Mouse (Mus musculus) embryonic facial prominence, embryonic 13.5 days (tissue): ENCODE measurements around the gene Slc13a4. TPM values are rescaled to one million over a fixed set of nuclear protein-coding genes. Genes with fewer than 3 reads are reported as not detected.

Experiments
- ATAC-seq: fragments of 200-750 bp; cut with Nextera tagmentation; 2 replicates; pipeline ENCODE4 v1.8.0; 2017; ENCODE audit warnings: low read depth; ENCODE audit not compliant: insufficient number of reproducible peaks, insufficient read depth, low FRiP score, low TSS enrichment
- H3K27ac ChIP-seq: fragments of 300-500 bp; sonication (generic); 2 replicates; pipeline ENCODE4 v1.5.1; 2015; ENCODE audit warnings: moderate library complexity, mild to moderate bottlenecking, inconsistent platforms
- H3K27me3 ChIP-seq: fragments of 300-500 bp; sonication (generic); 2 replicates; pipeline ENCODE4 v1.6.1; 2015; ENCODE audit warnings: mild to moderate bottlenecking, inconsistent platforms
- H3K36me3 ChIP-seq: fragments of 300-500 bp; sonication (generic); 2 replicates; pipeline ENCODE4 v1.6.1; 2015; ENCODE audit warnings: mild to moderate bottlenecking, inconsistent platforms
- H3K4me1 ChIP-seq: fragments of 300-500 bp; sonication (generic); 2 replicates; pipeline ENCODE4 v1.6.1; 2015; ENCODE audit warnings: inconsistent platforms
- H3K4me2 ChIP-seq: fragments of 300-500 bp; sonication (generic); 2 replicates; pipeline ENCODE4 v1.6.1; 2015; ENCODE audit warnings: moderate library complexity, mild to moderate bottlenecking, inconsistent platforms
- H3K4me3 ChIP-seq: fragments of 300-500 bp; sonication (generic); 2 replicates; pipeline ENCODE4 v1.5.1; 2015; ENCODE audit warnings: mild to moderate bottlenecking, inconsistent platforms
- H3K9ac ChIP-seq: fragments of 300-500 bp; sonication (generic); 2 replicates; pipeline ENCODE4 v1.6.1; 2015; ENCODE audit warnings: mild to moderate bottlenecking, inconsistent platforms
- H3K9me3 ChIP-seq: fragments of 300-500 bp; sonication (generic); 2 replicates; pipeline ENCODE4 v1.6.1; 2016; ENCODE audit warnings: inconsistent platforms
- whole genome bisulfite sequencing: fragments of 180-500 bp; shearing (Covaris S2); methylation state at CpG from one replicate; pipeline ENCODE4 v1.1.7; 2015; ENCODE audit warnings: mixed read lengths; 5-methylcytosine and 5-hydroxymethylcytosine counted together
- polyA plus RNA-seq: library from polyadenylated mRNA; unstranded; fragments of >200 nt; fragmentation: Nextera tagmentation; extraction: Ambion mirVana; gene quantifications from 2 replicates; pipeline ENCODE4 v1.2.1, GENCODE M21; 2015

Gene Slc13a4
- polyA plus RNA-seq, 1 experiment from 2014 or later: 0.58 TPM

- no peaks in the 10 kb centered on the region for H3K9me3 ChIP-seq
- ATAC-seq: no peak
- H3K4me3 ChIP-seq: no peak overlapping the region
- H3K27me3 ChIP-seq: no peaks in the 10 kb centered on the region
- 38% methylated on average over 3 of the region's 3 CpGs for WGBS
- no peaks in the 10 kb centered on the region for H3K36me3 ChIP-seq
- no peak overlapping the region for H3K27ac ChIP-seq
- peaks cover 6% of the 10 kb centered on the region; the same call in 1 of the 2 replicates for H3K4me1 ChIP-seq
- no peak overlapping the region for H3K4me2 ChIP-seq
- H3K9ac ChIP-seq: no peak overlapping the region
Measured at GRCm38 (mm10) chr6:35333632-35334031, 25.7 kb upstream of the Slc13a4 start.

DNA sequence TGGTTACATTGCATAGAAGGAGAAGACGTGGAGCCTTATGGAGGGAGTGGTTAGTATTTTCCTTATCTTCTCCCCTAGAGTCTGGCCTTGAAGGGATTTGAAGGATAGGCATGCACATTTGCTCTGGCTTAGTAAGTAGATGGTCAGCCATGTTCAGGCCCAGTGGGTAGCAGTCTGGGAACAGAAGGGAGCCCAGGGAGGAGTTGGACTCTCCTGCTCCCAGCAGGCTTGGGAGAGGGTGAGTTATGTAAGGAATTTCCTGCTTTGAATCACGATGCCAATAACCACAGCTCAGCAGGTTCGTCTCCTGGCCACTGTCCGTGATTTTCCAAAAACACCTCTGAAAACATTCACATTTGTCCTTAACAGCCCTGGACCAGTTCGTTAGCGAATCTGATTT, 22.9 kb upstream of the Slc13a4 start:
- peaks cover 22% of the 10 kb centered on the region for H3K4me1 ChIP-seq
- H3K9me3 ChIP-seq: no peaks in the 10 kb centered on the region
- no peak overlapping the region for H3K27ac ChIP-seq
- no peak overlapping the region for H3K4me2 ChIP-seq
- 49% methylated on average over 6 of the region's 6 CpGs for WGBS
- H3K36me3 ChIP-seq: no peaks in the 10 kb centered on the region
- ATAC-seq: no peak
- no peaks in the 10 kb centered on the region for H3K27me3 ChIP-seq
- no peak overlapping the region for H3K4me3 ChIP-seq
- H3K9ac ChIP-seq: no peak overlapping the region

GRCm38 (mm10) chr6:35329956-35330355, 22.0 kb upstream of the Slc13a4 start:
- Histone ChIP-seq H3K4me2 (no peak overlapping the region), H3K9me3 (no peaks in the 10 kb centered on the region), H3K27ac (no peak overlapping the region), H3K27me3 (no peaks in the 10 kb centered on the region), H3K9ac (no peak overlapping the region), H3K36me3 (no peaks in the 10 kb centered on the region), H3K4me3 (no peak overlapping the region), H3K4me1 (peaks cover 29% of the 10 kb centered on the region)
- WGBS: 93% methylated on average over 12 of the region's 12 CpGs
- no peak for ATAC-seq

DNA sequence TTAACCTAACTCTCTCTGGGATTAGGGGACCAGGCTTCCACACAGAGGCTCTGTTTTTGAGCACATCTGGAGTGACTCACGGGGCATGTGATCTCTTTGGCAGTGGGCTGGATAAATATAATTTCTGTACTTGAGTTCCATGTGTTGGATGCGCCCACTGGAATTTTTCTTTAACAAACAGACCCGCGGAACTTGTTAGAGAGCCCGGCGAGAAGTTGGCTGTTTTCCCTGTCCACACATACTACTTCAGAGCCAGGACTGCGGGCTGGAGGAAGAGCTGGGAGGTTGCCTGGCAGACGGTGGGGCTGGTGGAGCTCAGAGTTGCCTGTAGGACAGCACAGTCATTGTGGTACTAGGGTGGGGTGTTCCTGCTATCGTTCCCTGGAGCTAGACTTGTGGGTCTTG, 18.2 kb upstream of the Slc13a4 start, which contains the start of gene Fam180a:
Gene Fam180a, minus strand, starts transcription at position 31 of the 405 bp plus-strand sequence.
- no peaks in the 10 kb centered on the region for H3K36me3 ChIP-seq
- H3K27me3 ChIP-seq: no peaks in the 10 kb centered on the region
- H3K27ac ChIP-seq: peak within 1 kb of the TSS; percentile 73
- H3K4me2 ChIP-seq: peak within 1 kb of the TSS; percentile 11; the same call in 1 of the 2 replicates
- no peaks in the 10 kb centered on the region for H3K9me3 ChIP-seq
- 30% methylated on average over 9 of the region's 9 CpGs for WGBS
- ATAC-seq: peak; percentile 65; the same call in 1 of the 2 replicates
- no peak within 1 kb of the TSS for H3K4me3 ChIP-seq
- peaks cover 34% of the 10 kb centered on the region for H3K4me1 ChIP-seq
- no peak within 1 kb of the TSS for H3K9ac ChIP-seq

DNA sequence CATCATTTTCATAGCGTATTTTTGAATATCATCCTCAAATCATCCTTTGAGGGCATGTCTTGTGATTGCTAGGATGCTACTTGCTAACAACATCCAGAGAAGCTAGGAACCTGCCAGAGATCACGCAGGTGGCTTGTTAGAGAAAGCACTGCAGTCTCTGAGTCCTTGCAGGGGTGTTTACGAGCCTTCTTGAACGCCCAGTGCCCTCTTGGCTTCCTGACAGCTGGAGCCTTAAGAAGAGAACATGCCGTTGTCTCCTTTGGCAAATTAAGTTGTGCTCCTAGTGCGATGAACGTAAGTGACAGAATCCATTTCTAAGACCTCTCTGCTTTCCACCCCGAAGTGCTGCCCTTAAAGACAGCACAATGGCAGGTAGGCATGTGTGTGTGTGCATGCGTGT, 16.4 kb upstream of the Slc13a4 start:
- H3K4me2 ChIP-seq: no peak overlapping the region
- H3K9me3 ChIP-seq: no peaks in the 10 kb centered on the region
- H3K36me3 ChIP-seq: no peaks in the 10 kb centered on the region
- no peak overlapping the region for H3K4me3 ChIP-seq
- H3K9ac ChIP-seq: no peak overlapping the region
- WGBS: 82% methylated on average over 9 of the region's 9 CpGs
- no peak overlapping the region for H3K27ac ChIP-seq
- no peaks in the 10 kb centered on the region for H3K27me3 ChIP-seq
- peaks cover 27% of the 10 kb centered on the region for H3K4me1 ChIP-seq
- ATAC-seq: no peak

- Histone ChIP-seq H3K4me1 (peaks cover 27% of the 10 kb centered on the region), H3K9ac (no peak overlapping the region), H3K4me2 (no peak overlapping the region), H3K4me3 (no peak overlapping the region), H3K27ac (no peak overlapping the region), H3K9me3 (no peaks in the 10 kb centered on the region), H3K36me3 (no peaks in the 10 kb centered on the region), H3K27me3 (no peaks in the 10 kb centered on the region)
- no peak for ATAC-seq
- 59% methylated on average over 1 of the region's 1 CpGs for WGBS
Measured at GRCm38 (mm10) chr6:35323046-35323445, 15.1 kb upstream of the Slc13a4 start.

DNA sequence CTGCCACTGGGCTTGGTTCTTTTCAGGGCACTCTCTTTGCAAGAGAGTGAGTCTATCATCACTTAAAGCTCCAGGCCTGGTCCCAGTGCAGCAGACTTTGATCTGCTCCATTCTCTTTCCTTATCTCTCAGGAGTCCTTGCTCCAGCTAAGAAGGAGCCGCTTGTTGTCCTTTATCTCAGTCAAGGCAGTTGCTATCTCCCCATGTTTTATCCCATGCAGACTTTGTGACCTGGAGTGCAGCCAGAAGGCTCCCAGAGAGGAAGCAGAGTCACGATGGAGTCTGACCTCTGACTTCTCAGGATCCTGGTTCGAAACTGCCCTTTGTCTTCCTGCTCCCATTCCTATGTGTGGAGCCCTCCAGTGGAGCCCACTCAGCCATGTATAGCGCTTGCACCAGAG, 13.2 kb upstream of the Slc13a4 start:
- no peaks in the 10 kb centered on the region for H3K27me3 ChIP-seq
- no peak for ATAC-seq
- H3K4me1 ChIP-seq: peaks cover 15% of the 10 kb centered on the region
- 76% methylated on average over 4 of the region's 4 CpGs for WGBS
- H3K36me3 ChIP-seq: no peaks in the 10 kb centered on the region
- no peaks in the 10 kb centered on the region for H3K9me3 ChIP-seq
- no peak overlapping the region for H3K4me2 ChIP-seq
- H3K27ac ChIP-seq: no peak overlapping the region
- no peak overlapping the region for H3K9ac ChIP-seq
- no peak overlapping the region for H3K4me3 ChIP-seq

DNA sequence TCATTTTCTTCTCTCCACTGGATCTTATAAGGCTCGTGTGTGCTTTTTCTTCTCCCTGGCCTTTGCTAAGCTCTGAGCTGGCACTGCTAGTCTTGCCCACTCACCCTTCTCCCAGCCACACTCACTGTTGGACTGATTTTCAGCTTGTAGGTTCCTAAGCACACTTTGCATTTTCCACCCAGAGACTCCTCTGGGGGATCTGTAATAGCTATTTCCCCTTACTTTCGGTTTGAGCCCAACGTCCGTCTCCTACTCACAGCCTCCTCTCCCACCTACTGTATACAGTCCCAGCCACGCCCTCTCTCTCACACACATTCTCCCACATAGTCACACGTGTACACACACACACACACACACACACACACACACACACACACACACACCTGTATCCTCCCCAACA, 11.9 kb upstream of the Slc13a4 start:
- 74% methylated on average over 6 of the region's 6 CpGs for WGBS
- no peaks in the 10 kb centered on the region for H3K36me3 ChIP-seq
- H3K27ac ChIP-seq: no peak overlapping the region
- H3K27me3 ChIP-seq: no peaks in the 10 kb centered on the region
- no peak for ATAC-seq
- H3K9ac ChIP-seq: no peak overlapping the region
- H3K4me3 ChIP-seq: no peak overlapping the region
- peaks cover 4% of the 10 kb centered on the region; the same call in 1 of the 2 replicates for H3K4me1 ChIP-seq
- H3K9me3 ChIP-seq: no peaks in the 10 kb centered on the region
- no peak overlapping the region for H3K4me2 ChIP-seq

GRCm38 (mm10) chr6:35313520-35313919, 5.6 kb upstream of the Slc13a4 start:
- H3K4me1 ChIP-seq: no peaks in the 10 kb centered on the region
- H3K4me2 ChIP-seq: no peak overlapping the region
- H3K27me3 ChIP-seq: no peaks in the 10 kb centered on the region
- no peaks in the 10 kb centered on the region for H3K36me3 ChIP-seq
- H3K9me3 ChIP-seq: no peaks in the 10 kb centered on the region
- H3K4me3 ChIP-seq: no peak overlapping the region
- ATAC-seq: no peak
- H3K27ac ChIP-seq: no peak overlapping the region
- no peak overlapping the region for H3K9ac ChIP-seq
- 90% methylated on average over 8 of the region's 8 CpGs for WGBS

DNA sequence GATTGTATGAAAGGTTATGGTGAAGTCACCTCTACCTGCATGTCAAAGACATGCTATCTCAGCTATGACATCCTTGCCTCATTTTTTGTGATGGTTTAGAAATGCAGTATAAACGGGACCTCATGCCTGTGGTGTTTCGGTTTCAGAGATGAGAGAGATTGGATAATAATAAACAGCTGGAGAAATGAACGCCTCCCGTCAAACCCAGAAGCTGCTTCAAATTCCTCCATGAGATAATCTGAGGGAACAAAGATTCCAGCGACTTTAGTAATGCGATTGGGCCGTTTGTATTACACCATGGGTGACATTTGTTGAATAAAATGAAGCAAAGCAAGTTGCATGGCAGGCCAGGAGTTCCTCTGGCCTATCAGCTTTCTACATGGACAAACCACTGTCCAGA, 1.5 kb upstream of the Slc13a4 start:
- no peaks in the 10 kb centered on the region for H3K9me3 ChIP-seq
- no peak for ATAC-seq
- no peak overlapping the region for H3K4me2 ChIP-seq
- no peak overlapping the region for H3K27ac ChIP-seq
- no peaks in the 10 kb centered on the region for H3K27me3 ChIP-seq
- H3K4me1 ChIP-seq: no peaks in the 10 kb centered on the region
- H3K36me3 ChIP-seq: no peaks in the 10 kb centered on the region
- WGBS: 23% methylated on average over 7 of the region's 7 CpGs
- no peak overlapping the region for H3K9ac ChIP-seq
- no peak overlapping the region for H3K4me3 ChIP-seq

- H3K27ac ChIP-seq: no peak overlapping the region
- no peaks in the 10 kb centered on the region for H3K27me3 ChIP-seq
- no peak overlapping the region for H3K4me2 ChIP-seq
- H3K9ac ChIP-seq: no peak overlapping the region
- no peak overlapping the region for H3K4me3 ChIP-seq
- H3K9me3 ChIP-seq: no peaks in the 10 kb centered on the region
- no peaks in the 10 kb centered on the region for H3K4me1 ChIP-seq
- no peaks in the 10 kb centered on the region for H3K36me3 ChIP-seq
- no peak for ATAC-seq
- 78% methylated on average over 13 of the region's 13 CpGs for WGBS
Measured at GRCm38 (mm10) chr6:35307136-35307535, 795 bp downstream of the Slc13a4 start.

GRCm38 (mm10) chr6:35303355-35303900, 4.5 kb downstream of the Slc13a4 start:
- Histone ChIP-seq H3K4me3 (no peak overlapping the region), H3K27me3 (no peaks in the 10 kb centered on the region), H3K9me3 (no peaks in the 10 kb centered on the region), H3K36me3 (no peaks in the 10 kb centered on the region), H3K27ac (no peak overlapping the region), H3K4me2 (no peak overlapping the region), H3K4me1 (no peaks in the 10 kb centered on the region), H3K9ac (no peak overlapping the region)
- no peak for ATAC-seq
- WGBS: 85% methylated on average over 11 of the region's 11 CpGs
